Mouse (Mus musculus) lung, embryonic 14.5 days (tissue): ENCODE data around the gene Tlr12. TPM values are rescaled to one million over a fixed set of nuclear protein-coding genes. Genes with fewer than 3 reads are reported as not detected.

ENCODE experiments used
- ATAC-seq: fragments of 200-750 bp; cut with Nextera tagmentation; 2 replicates; pipeline ENCODE4 v1.8.0; 2017; ENCODE audit warnings: mild to moderate bottlenecking, moderate TSS enrichment, moderate library complexity; ENCODE audit not compliant: insufficient read depth
- DNase-seq: peaks from one replicate; pipeline ENCODE4 v3.0.0-alpha.2; 2015
- H3K27ac ChIP-seq: fragments of 300-500 bp; sonication (generic); 2 replicates; pipeline ENCODE4 v1.5.1; 2014; ENCODE audit warnings: low read depth, mild to moderate bottlenecking, moderate library complexity
- H3K27me3 ChIP-seq: fragments of 300-500 bp; sonication (generic); 2 replicates; pipeline ENCODE4 v1.6.1; 2014; ENCODE audit warnings: low read length, control low read depth; ENCODE audit not compliant: insufficient read depth
- H3K36me3 ChIP-seq: fragments of 300-500 bp; sonication (generic); 2 replicates; pipeline ENCODE4 v1.6.1; 2014; ENCODE audit warnings: control low read depth; ENCODE audit not compliant: insufficient read depth
- H3K4me1 ChIP-seq: fragments of 300-500 bp; sonication (generic); 2 replicates; pipeline ENCODE4 v1.6.1; 2014; ENCODE audit warnings: antibody characterized with exemption, control low read depth; ENCODE audit not compliant: insufficient read depth
- H3K4me2 ChIP-seq: fragments of 300-500 bp; sonication (generic); 2 replicates; pipeline ENCODE4 v1.6.1; 2014; ENCODE audit warnings: mild to moderate bottlenecking
- H3K4me3 ChIP-seq: fragments of 300-500 bp; sonication (generic); 2 replicates; pipeline ENCODE4 v1.5.1; 2014; ENCODE audit warnings: low read depth, low read length
- H3K9ac ChIP-seq: fragments of 300-500 bp; sonication (generic); 2 replicates; pipeline ENCODE4 v1.6.1; 2014
- H3K9me3 ChIP-seq: fragments of 300-500 bp; sonication (generic); 2 replicates; pipeline ENCODE4 v1.6.1; 2016; ENCODE audit warnings: low read depth, low read length, control low read depth
- CTCF ChIP-seq: IDR thresholded peaks from 2 replicates; pipeline ENCODE4 v1.5.1; 2016; ENCODE audit warnings: antibody characterized with exemption, low read depth
- whole genome bisulfite sequencing: fragments of 180-500 bp; shearing (Covaris S2); extraction: QIAGEN DNeasy Blood & Tissue Kit; methylation state at CpG from one replicate; pipeline ENCODE4 v1.1.7; 2014; 5-methylcytosine and 5-hydroxymethylcytosine counted together
- polyA plus RNA-seq: library from polyadenylated mRNA; unstranded; fragments of >200 nt; fragmentation: Nextera tagmentation; extraction: Ambion mirVana; gene quantifications from 2 replicates; pipeline ENCODE4 v1.2.1, GENCODE M21; 2014

The Tlr12 gene
- polyA plus RNA-seq, 1 experiment from 2014 or later, result 0.30 TPM

- ATAC-seq (no peak), DNase-seq (peak; percentile 12)
- Histone ChIP-seq H3K36me3 (peaks cover 32% of the 10 kb centered on the region), H3K9ac (no peak overlapping the region), H3K4me1 (no peaks in the 10 kb centered on the region), H3K4me3 (no peak overlapping the region), H3K27me3 (no peaks in the 10 kb centered on the region), H3K4me2 (no peak overlapping the region), H3K9me3 (peaks cover 37% of the 10 kb centered on the region; the same call in 1 of the 2 replicates), H3K27ac (no peak overlapping the region)
- peak; percentile 66 for TF ChIP-seq CTCF
- WGBS, result 53% methylated on average over 4 of the region's 4 CpGs
Measured at GRCm38 (mm10) chr4:128579182-128579581, 39.2 kb downstream of the Tlr12 start.

- Histone ChIP-seq H3K9ac (no peak overlapping the region), H3K36me3 (peaks cover 5% of the 10 kb centered on the region; the same call in 1 of the 2 replicates), H3K27ac (no peak overlapping the region), H3K27me3 (no peaks in the 10 kb centered on the region), H3K4me3 (no peak overlapping the region), H3K4me1 (no peaks in the 10 kb centered on the region), H3K9me3 (peaks cover 7% of the 10 kb centered on the region; the same call in 1 of the 2 replicates), H3K4me2 (no peak overlapping the region)
- ATAC-seq (no peak), DNase-seq (peak; percentile 13)
- TF ChIP-seq CTCF, result no peak
- WGBS, result 77% methylated on average over 4 of the region's 4 CpGs
Measured at GRCm38 (mm10) chr4:128575811-128576210, 42.6 kb downstream of the Tlr12 start.

Other genes starting within 250 kb of the Tlr12 start
- 3.5 and 4.0 TPM in 2 replicates for gene Zscan20, start 8.5 kb downstream of the Tlr12 start, polyA plus RNA-seq
- 99.0 and 107 TPM in 2 replicates for gene Phc2, start 36.1 kb upstream of the Tlr12 start, polyA plus RNA-seq
- gene A3galt2, start 136.7 kb upstream of the Tlr12 start, polyA plus RNA-seq, result 0.17 and 0.30 TPM in 2 replicates
- 41.9 and 48.0 TPM in 2 replicates for gene Zfp362, start 187.4 kb upstream of the Tlr12 start, polyA plus RNA-seq